Mouse (Mus musculus) MEL (cell line): ENCODE measurements around the gene Pcnx3. TPM values are rescaled to one million over a fixed set of nuclear protein-coding genes. Genes with fewer than 3 reads are reported as not detected.

ENCODE experiments used
- DNase-seq: peaks from one replicate; pipeline ENCODE4 v3.0.0; 2011; ENCODE audit warnings: low read depth, low spot score
- H3K27ac ChIP-seq: 2 replicates; pipeline ENCODE4 v1.5.1; 2012; ENCODE audit warnings: low read depth, mild to moderate bottlenecking, control low read depth, low read length, moderate library complexity; ENCODE audit not compliant: control insufficient read depth
- H3K27me3 ChIP-seq, 2 experiments: fragments of 150-350 bp in 1 of 2; sonication (generic) in 1 of 2; 2 replicates each; pipeline ENCODE4 v1.6.1; 2012; ENCODE audit warnings: low read length in 2 of 2, mild to moderate bottlenecking in 2 of 2, improper control_type of control experiment in 1 of 2, moderate library complexity in 1 of 2; ENCODE audit not compliant: insufficient read depth in 2 of 2, control insufficient read depth in 1 of 2
- H3K36me3 ChIP-seq, 2 experiments: 2 replicates each; pipeline ENCODE4 v1.6.1; 2012 to 2014; ENCODE audit warnings: low read length in 2 of 2, improper control_type of control experiment in 1 of 2, inconsistent platforms in 1 of 2, mild to moderate bottlenecking in 1 of 2; ENCODE audit not compliant: insufficient read depth in 2 of 2, control insufficient read depth in 1 of 2
- H3K4me1 ChIP-seq, 2 experiments: fragments of 150-350 bp in 1 of 2; sonication (generic) in 1 of 2; 2 replicates each; pipeline ENCODE4 v1.6.1; 2012; ENCODE audit warnings: low read length in 2 of 2, improper control_type of control experiment in 1 of 2, mild to moderate bottlenecking in 1 of 2; ENCODE audit not compliant: insufficient read depth in 2 of 2, control insufficient read depth in 1 of 2
- H3K4me3 ChIP-seq, 2 experiments: fragments of 150-350 bp in 1 of 2; sonication (generic) in 1 of 2; 2 replicates each; pipeline ENCODE4 v1.5.1; 2012; ENCODE audit warnings: low read depth in 2 of 2, low read length in 2 of 2, mild to moderate bottlenecking in 2 of 2, moderate library complexity in 2 of 2, control low read depth in 1 of 2, improper control_type of control experiment in 1 of 2; ENCODE audit not compliant: control insufficient read depth in 1 of 2, insufficient read depth in 1 of 2
- H3K79me2 ChIP-seq: 2 replicates; pipeline ENCODE4 v1.6.1; 2012; ENCODE audit warnings: mild to moderate bottlenecking, low read length, moderate library complexity; ENCODE audit not compliant: control insufficient read depth, poor library complexity, insufficient read depth
- H3K9ac ChIP-seq: 2 replicates; pipeline ENCODE4 v1.6.1; 2012; ENCODE audit warnings: low read depth, mild to moderate bottlenecking, control low read depth, low read length, moderate library complexity; ENCODE audit not compliant: control insufficient read depth, poor library complexity, severe bottlenecking
- H3K9me3 ChIP-seq: fragments of 150-350 bp; sonication (generic); replicated peaks from 2 replicates; pipeline ENCODE4 v1.6.1; 2012; ENCODE audit warnings: mild to moderate bottlenecking, low read length, improper control_type of control experiment, moderate library complexity; ENCODE audit not compliant: insufficient read depth
- BHLHE40 ChIP-seq: IDR thresholded peaks from 2 replicates; pipeline ENCODE4 v1.6.1; 2012; ENCODE audit warnings: low read depth, mild to moderate bottlenecking, inconsistent platforms, low read length, improper control_type of control experiment, borderline replicate concordance
- CHD1 ChIP-seq: IDR thresholded peaks from 2 replicates; pipeline ENCODE4 v1.6.1; 2012; ENCODE audit warnings: low read depth, mild to moderate bottlenecking, inconsistent platforms, low read length, improper control_type of control experiment
- CHD2 ChIP-seq: IDR thresholded peaks from 2 replicates; pipeline ENCODE4 v1.6.1; 2011; ENCODE audit warnings: low read length, improper control_type of control experiment
- ELF1 ChIP-seq: IDR thresholded peaks from 2 replicates; pipeline ENCODE4 v1.6.1; 2014; ENCODE audit warnings: low read depth, mild to moderate bottlenecking, inconsistent platforms, low read length, improper control_type of control experiment, moderate library complexity
- GATA1 ChIP-seq: IDR thresholded peaks from 2 replicates; pipeline ENCODE4 v1.6.1; 2011; ENCODE audit warnings: low read depth, low read length, improper control_type of control experiment
- JUND ChIP-seq: IDR thresholded peaks from 2 replicates; pipeline ENCODE4 v1.6.1; 2011; ENCODE audit warnings: low read depth, mild to moderate bottlenecking, improper control_type of control experiment, low read length
- MAZ ChIP-seq: IDR thresholded peaks from 2 replicates; pipeline ENCODE4 v1.6.1; 2012; ENCODE audit warnings: low read depth, mild to moderate bottlenecking, inconsistent platforms, low read length, improper control_type of control experiment
- MEF2A ChIP-seq: IDR thresholded peaks from 2 replicates; pipeline ENCODE4 v1.6.1; 2014; ENCODE audit warnings: low read depth, mild to moderate bottlenecking, inconsistent platforms, low read length, improper control_type of control experiment; ENCODE audit not compliant: poor library complexity, insufficient replicate concordance, severe bottlenecking; ENCODE audit errors: extremely low read depth
- MYC ChIP-seq: IDR thresholded peaks from 2 replicates; pipeline ENCODE4 v1.6.1; 2011; ENCODE audit warnings: low read depth, mild to moderate bottlenecking, low read length, improper control_type of control experiment, moderate library complexity
- NELFE ChIP-seq: IDR thresholded peaks from 2 replicates; pipeline ENCODE4 v1.6.1; 2011; ENCODE audit warnings: low read depth, low read length, improper control_type of control experiment
- POLR2A ChIP-seq, 2 experiments: IDR thresholded peaks; 2 replicates each; pipeline ENCODE4 v1.6.1; 2011 to 2012; ENCODE audit warnings: low read length in 2 of 2, mild to moderate bottlenecking in 2 of 2, control low read depth in 1 of 2, improper control_type of control experiment in 1 of 2, low read depth in 1 of 2, moderate library complexity in 1 of 2; ENCODE audit not compliant: control insufficient read depth in 1 of 2, insufficient read depth in 1 of 2, poor library complexity in 1 of 2
- POLR2AphosphoS5 ChIP-seq: IDR thresholded peaks from 2 replicates; pipeline ENCODE4 v1.6.1; 2012; ENCODE audit warnings: low read depth, borderline replicate concordance, mild to moderate bottlenecking, inconsistent platforms, low read length, moderate library complexity, mixed read lengths
- RAD21 ChIP-seq: IDR thresholded peaks from 2 replicates; pipeline ENCODE4 v1.6.1; 2011; ENCODE audit warnings: mild to moderate bottlenecking, low read depth, low read length, improper control_type of control experiment
- TAL1 ChIP-seq: IDR thresholded peaks from 2 replicates; pipeline ENCODE4 v1.6.1; 2012; ENCODE audit warnings: mild to moderate bottlenecking, inconsistent platforms, low read length, moderate library complexity, mixed read lengths
- TCF12 ChIP-seq: IDR thresholded peaks from 2 replicates; pipeline ENCODE4 v1.6.1; 2014; ENCODE audit warnings: low read depth, mild to moderate bottlenecking, inconsistent platforms, low read length, improper control_type of control experiment, moderate library complexity
- ZC3H11A ChIP-seq: IDR thresholded peaks from 2 replicates; pipeline ENCODE4 v1.6.1; 2012; ENCODE audit warnings: low read depth, mild to moderate bottlenecking, inconsistent platforms, low read length, improper control_type of control experiment
- ZMIZ1 ChIP-seq: IDR thresholded peaks from 2 replicates; pipeline ENCODE4 v1.6.1; 2012; ENCODE audit warnings: low read depth, mild to moderate bottlenecking, inconsistent platforms, low read length, improper control_type of control experiment, moderate library complexity
- ZNF384 ChIP-seq: IDR thresholded peaks from 2 replicates; pipeline ENCODE4 v1.6.1; 2012; ENCODE audit warnings: low read depth, mild to moderate bottlenecking, inconsistent platforms, low read length, improper control_type of control experiment
- polyA plus RNA-seq, 2 experiments: library from polyadenylated mRNA; stranded (reverse) in 1 of 2; unstranded in 1 of 2; fragments of >175 nt in 1 of 2; fragments of >200 nt in 1 of 2; gene quantifications; 2 replicates each; pipeline versions ENCODE4 v1.2.1 to v1.2.4; 2012; ENCODE audit warnings: low replicate concordance in 2 of 2, low read depth in 1 of 2; ENCODE audit not compliant: insufficient read length in 2 of 2, insufficient read depth in 1 of 2, missing spikeins in 1 of 2
- total RNA-seq: library from RNA; depleted of rRNA; stranded (reverse); fragments of 300-350 nt; gene quantifications from 2 replicates; pipeline ENCODE4 v1.2.3, GENCODE M21; 2012

Gene Pcnx3
- total and polyA plus RNA-seq, 3 experiments: 25.3 to 76.4 TPM; not detected in 1

DNA sequence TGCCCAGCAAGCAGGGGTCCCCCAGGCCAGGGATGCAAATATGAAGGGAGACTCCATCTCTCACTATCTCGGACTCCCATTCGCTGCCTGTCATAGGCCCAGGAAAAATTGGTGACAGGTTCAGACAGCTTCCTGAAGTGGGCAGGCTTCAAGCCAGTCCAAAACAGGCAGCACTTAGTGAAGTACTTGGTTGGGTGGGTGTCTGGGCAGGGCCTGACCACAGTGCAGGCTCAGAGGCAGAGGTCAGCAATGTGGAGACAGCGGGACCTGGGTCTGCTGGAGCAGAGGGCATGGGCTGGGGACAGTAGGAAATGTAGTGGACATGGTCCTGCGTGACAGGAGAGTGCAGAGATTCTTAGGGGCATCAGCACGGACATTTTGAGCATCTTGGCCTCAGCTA, 2.9 kb upstream of the Pcnx3 start:
- Histone ChIP-seq H3K9ac (peak overlapping the region; percentile 21; the same call in 1 of the 2 replicates), H3K27me3 (no peaks in the 10 kb centered on the region), H3K36me3 (peaks cover 0 to 9% of the 10 kb centered on the region in 2 experiments; a peak in 1 of 4 replicates), H3K4me3 (no peak overlapping the region), H3K27ac (no peak overlapping the region), H3K9me3 (no peaks in the 10 kb centered on the region), H3K79me2 (peaks cover 44% of the 10 kb centered on the region), H3K4me1 (peaks cover 2 to 24% of the 10 kb centered on the region in 2 experiments; a peak in 3 of 4 replicates)
- TF ChIP-seq JUND: no peak
- no peak for TF ChIP-seq ELF1
- TF ChIP-seq BHLHE40: no peak
- TF ChIP-seq POLR2AphosphoS5: no peak
- TF ChIP-seq NELFE: no peak
- no peak for TF ChIP-seq ZMIZ1
- no peak for TF ChIP-seq MEF2A
- no peak for TF ChIP-seq CHD2
- no peak for TF ChIP-seq ZNF384
- TF ChIP-seq MYC: no peak
- no peak for DNase-seq

- H3K4me3 ChIP-seq: peak overlapping the region; percentile 89 to 99
- peaks cover 2 to 24% of the 10 kb centered on the region in 2 experiments; a peak in 3 of 4 replicates for H3K4me1 ChIP-seq
- peaks cover 0 to 9% of the 10 kb centered on the region in 2 experiments; a peak in 2 of 4 replicates for H3K36me3 ChIP-seq
- H3K9me3 ChIP-seq: no peaks in the 10 kb centered on the region
- peak overlapping the region; percentile 91 for H3K9ac ChIP-seq
- H3K79me2 ChIP-seq: peaks cover 44% of the 10 kb centered on the region
- no peaks in the 10 kb centered on the region for H3K27me3 ChIP-seq
- DNase-seq: no peak
- H3K27ac ChIP-seq: no peak overlapping the region
- TF ChIP-seq CHD2 (no peak), POLR2AphosphoS5 (no peak), CHD1 (no peak), ZC3H11A (no peak), TAL1 (no peak), BHLHE40 (no peak), TCF12 (no peak), RAD21 (no peak), ZNF384 (no peak), ZMIZ1 (no peak), GATA1 (no peak), POLR2A (IDR thresholded peaks at IDR 0.05; ENCODE audit: control insufficient read depth in 1 of 2, insufficient read depth in 1 of 2, low read depth in 1 of 2, low read length in 2 of 2, poor library complexity in 1 of 2) (no peak), MAZ (no peak), MYC (no peak)
Observed at GRCm38 (mm10) chr19:5690343-5690735, 1.6 kb upstream of the Pcnx3 start.
